Mouse (Mus musculus): ENCODE measurements at regions not wholly inside any gene's neighbourhood (a gene's known extent, or its start where the extent isn't known, plus 50 kb on each side); places are given as distances from the start of the nearest gene placed in this dataset.

DNA sequence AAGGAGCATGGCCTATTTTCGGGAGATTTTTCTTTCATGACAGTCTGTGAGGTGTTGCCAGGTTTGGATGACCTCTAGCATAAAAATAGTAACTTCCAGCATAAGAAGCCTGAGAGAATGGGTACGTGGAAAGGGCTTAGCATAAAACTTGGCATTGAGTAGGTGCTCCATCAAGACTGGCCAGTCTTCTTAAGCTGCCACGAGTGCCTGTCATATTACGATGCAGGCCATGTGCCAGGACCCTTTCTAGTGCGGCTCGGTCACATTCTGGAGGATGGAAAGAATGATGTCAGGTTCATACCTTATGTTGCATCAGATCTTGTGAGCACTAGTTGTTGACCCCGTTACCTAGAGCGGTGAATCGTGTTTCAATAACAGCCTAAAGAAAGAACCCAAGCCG lies 311.0 kb downstream of the Ttll7 start:
- DNase-seq = no peak
- Histone ChIP-seq H3K4me1 (ENCODE audit: control insufficient read depth, insufficient read depth, low read length) (no peaks in the 10 kb centered on the region), H3K4me3 (replicated peaks; ENCODE audit: insufficient read depth, low read depth, low read length) (no peak overlapping the region), H3K27me3 (ENCODE audit: control insufficient read depth, insufficient read depth, low read length) (no peaks in the 10 kb centered on the region), H3K27ac (ENCODE audit: insufficient read depth, low read length) (no peak overlapping the region)
- 43% methylated on average over 10 of the region's 10 CpGs for WGBS
- no peak for TF ChIP-seq POLR2A (IDR thresholded peaks at IDR 0.05; ENCODE audit: borderline replicate concordance, insufficient read depth, low read length)
- TF ChIP-seq CTCF (IDR thresholded peaks at IDR 0.05; ENCODE audit: borderline replicate concordance, insufficient read depth, low read depth, low read length) = no peak

DNA sequence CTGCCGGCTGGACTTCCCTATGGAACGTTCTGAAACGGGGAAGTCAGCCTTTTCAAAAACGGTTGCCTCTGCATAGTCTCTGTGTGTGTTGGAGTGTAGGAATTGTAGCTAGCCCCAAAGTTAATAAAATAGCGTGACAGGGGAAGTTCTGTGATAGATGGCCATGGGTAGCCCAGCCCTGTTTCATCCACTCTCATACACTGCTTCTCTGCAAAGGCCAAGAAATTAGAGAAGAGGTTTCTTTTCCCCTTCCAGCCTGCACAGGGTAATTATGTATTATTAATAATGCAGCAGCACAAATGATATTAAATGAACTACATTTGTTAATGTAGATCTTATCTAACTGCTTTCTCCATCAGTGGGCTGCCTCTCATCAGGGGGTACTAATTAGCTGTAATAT lies 311.4 kb downstream of the Ttll7 start:
- 71% methylated on average over 5 of the region's 5 CpGs for WGBS
- no peak for TF ChIP-seq CTCF (IDR thresholded peaks at IDR 0.05; ENCODE audit: borderline replicate concordance, insufficient read depth, low read depth, low read length)
- no peak for TF ChIP-seq POLR2A (IDR thresholded peaks at IDR 0.05; ENCODE audit: borderline replicate concordance, insufficient read depth, low read length)
- no peaks in the 10 kb centered on the region for H3K27me3 ChIP-seq (ENCODE audit: control insufficient read depth, insufficient read depth, low read length)
- no peaks in the 10 kb centered on the region for H3K4me1 ChIP-seq (ENCODE audit: control insufficient read depth, insufficient read depth, low read length)
- H3K27ac ChIP-seq (ENCODE audit: insufficient read depth, low read length) = no peak overlapping the region
- DNase-seq = no peak
- H3K4me3 ChIP-seq (replicated peaks; ENCODE audit: insufficient read depth, low read depth, low read length) = no peak overlapping the region

DNA sequence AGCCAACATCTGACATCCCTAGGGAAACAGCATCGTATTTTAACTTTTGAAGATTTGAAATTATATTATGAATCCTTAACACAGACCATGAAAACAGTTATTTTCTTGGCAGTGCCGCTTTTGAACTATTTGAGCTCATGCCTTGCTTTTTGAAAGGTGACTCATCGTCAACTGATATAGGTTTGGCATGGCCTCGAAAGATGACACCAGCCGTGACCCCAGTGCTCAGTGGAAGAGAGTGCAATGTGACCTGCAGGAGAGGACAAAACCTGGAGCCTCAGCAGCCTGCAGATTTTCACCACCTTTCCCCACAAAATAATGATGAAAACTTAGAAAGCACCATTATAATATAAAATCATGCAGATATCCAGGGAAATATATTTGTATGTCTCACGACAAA lies 312.8 kb downstream of the Ttll7 start:
- no peak for DNase-seq
- Histone ChIP-seq H3K4me3 (replicated peaks; ENCODE audit: insufficient read depth, low read depth, low read length) (no peak overlapping the region), H3K27ac (ENCODE audit: insufficient read depth, low read length) (no peak overlapping the region), H3K27me3 (ENCODE audit: control insufficient read depth, insufficient read depth, low read length) (no peaks in the 10 kb centered on the region), H3K4me1 (ENCODE audit: control insufficient read depth, insufficient read depth, low read length) (no peaks in the 10 kb centered on the region)
- 94% methylated on average over 6 of the region's 6 CpGs for WGBS
- TF ChIP-seq POLR2A (IDR thresholded peaks at IDR 0.05; ENCODE audit: borderline replicate concordance, insufficient read depth, low read length) = no peak
- no peak for TF ChIP-seq CTCF (IDR thresholded peaks at IDR 0.05; ENCODE audit: borderline replicate concordance, insufficient read depth, low read depth, low read length)

DNA sequence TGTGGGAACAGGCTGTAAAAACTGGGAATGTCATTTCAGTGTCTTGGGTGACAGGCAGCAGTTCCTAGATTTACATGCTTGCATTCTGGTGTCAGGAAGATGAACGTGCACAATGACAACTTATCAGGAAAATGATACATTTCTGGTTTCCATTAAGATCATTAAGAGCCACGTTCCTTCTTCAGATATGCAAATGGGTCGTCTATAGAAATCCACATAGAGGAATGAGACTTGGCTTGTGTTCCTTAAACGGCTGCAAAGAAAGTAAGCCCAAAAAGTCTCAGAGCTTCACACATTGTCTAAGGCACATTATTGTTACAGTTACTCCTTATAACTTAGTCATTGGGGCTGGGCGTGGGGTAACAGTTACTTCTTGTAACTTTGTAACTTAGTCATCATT lies 314.4 kb downstream of the Ttll7 start:
- TF ChIP-seq POLR2A (IDR thresholded peaks at IDR 0.05; ENCODE audit: borderline replicate concordance, insufficient read depth, low read length) (no peak), CTCF (IDR thresholded peaks at IDR 0.05; ENCODE audit: borderline replicate concordance, insufficient read depth, low read depth, low read length) (no peak)
- H3K4me1 ChIP-seq (ENCODE audit: control insufficient read depth, insufficient read depth, low read length) = no peaks in the 10 kb centered on the region
- WGBS = 73% methylated on average over 5 of the region's 5 CpGs
- no peaks in the 10 kb centered on the region for H3K27me3 ChIP-seq (ENCODE audit: control insufficient read depth, insufficient read depth, low read length)
- H3K4me3 ChIP-seq (replicated peaks; ENCODE audit: insufficient read depth, low read depth, low read length) = no peak overlapping the region
- DNase-seq = no peak
- no peak overlapping the region for H3K27ac ChIP-seq (ENCODE audit: insufficient read depth, low read length)

DNA sequence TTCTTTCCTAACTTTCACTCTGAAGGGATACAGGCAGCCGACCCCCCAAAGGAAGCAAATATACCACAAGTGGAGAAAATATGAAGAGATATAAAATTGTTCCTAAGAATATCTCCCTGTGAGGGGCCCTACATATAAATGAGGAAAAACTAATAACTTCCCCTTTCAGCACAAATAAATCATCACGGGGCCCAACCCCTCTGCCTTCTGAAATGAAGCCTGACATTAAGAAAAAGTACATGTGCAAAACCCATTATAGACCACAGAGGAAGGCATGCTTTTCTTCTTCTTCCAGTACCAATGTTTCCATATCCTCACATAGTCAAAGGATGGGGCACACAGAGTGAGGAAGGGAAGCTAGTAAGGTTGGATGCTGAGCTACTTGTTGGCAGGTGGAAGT lies 317.0 kb downstream of the Ttll7 start:
- H3K4me1 ChIP-seq (ENCODE audit: control insufficient read depth, insufficient read depth, low read length) = no peaks in the 10 kb centered on the region
- TF ChIP-seq POLR2A (IDR thresholded peaks at IDR 0.05; ENCODE audit: borderline replicate concordance, insufficient read depth, low read length) (no peak), CTCF (IDR thresholded peaks at IDR 0.05; ENCODE audit: borderline replicate concordance, insufficient read depth, low read depth, low read length) (no peak)
- WGBS = 89% methylated on average over 2 of the region's 2 CpGs
- H3K27me3 ChIP-seq (ENCODE audit: control insufficient read depth, insufficient read depth, low read length) = no peaks in the 10 kb centered on the region
- H3K4me3 ChIP-seq (replicated peaks; ENCODE audit: insufficient read depth, low read depth, low read length) = no peak overlapping the region
- no peak overlapping the region for H3K27ac ChIP-seq (ENCODE audit: insufficient read depth, low read length)
- no peak for DNase-seq

DNA sequence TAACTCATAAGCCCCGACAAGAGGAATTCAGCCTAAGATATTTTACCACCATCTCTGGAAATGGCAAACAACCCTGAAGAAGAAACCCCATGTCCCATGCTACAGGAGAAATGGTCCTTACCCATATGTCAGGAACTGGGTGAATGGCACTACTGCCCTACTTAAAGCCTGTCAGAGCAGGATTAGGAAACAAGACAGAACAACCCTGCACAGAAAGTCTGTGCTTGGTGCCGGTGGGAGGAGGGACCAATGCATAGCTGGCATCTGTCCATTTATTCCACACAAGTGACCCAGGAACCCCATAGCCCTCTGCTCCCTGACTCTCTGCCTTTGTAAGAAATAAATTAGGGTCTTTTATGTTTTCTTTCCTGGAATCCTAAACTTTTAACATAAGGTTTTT lies 317.9 kb downstream of the Ttll7 start:
- no peaks in the 10 kb centered on the region for H3K4me1 ChIP-seq (ENCODE audit: control insufficient read depth, insufficient read depth, low read length)
- no peak overlapping the region for H3K27ac ChIP-seq (ENCODE audit: insufficient read depth, low read length)
- TF ChIP-seq POLR2A (IDR thresholded peaks at IDR 0.05; ENCODE audit: borderline replicate concordance, insufficient read depth, low read length) (no peak), CTCF (IDR thresholded peaks at IDR 0.05; ENCODE audit: borderline replicate concordance, insufficient read depth, low read depth, low read length) (no peak)
- H3K4me3 ChIP-seq (replicated peaks; ENCODE audit: insufficient read depth, low read depth, low read length) = no peak overlapping the region
- WGBS = 65% methylated on average over 2 of the region's 2 CpGs
- no peak for DNase-seq
- H3K27me3 ChIP-seq (ENCODE audit: control insufficient read depth, insufficient read depth, low read length) = no peaks in the 10 kb centered on the region

DNA sequence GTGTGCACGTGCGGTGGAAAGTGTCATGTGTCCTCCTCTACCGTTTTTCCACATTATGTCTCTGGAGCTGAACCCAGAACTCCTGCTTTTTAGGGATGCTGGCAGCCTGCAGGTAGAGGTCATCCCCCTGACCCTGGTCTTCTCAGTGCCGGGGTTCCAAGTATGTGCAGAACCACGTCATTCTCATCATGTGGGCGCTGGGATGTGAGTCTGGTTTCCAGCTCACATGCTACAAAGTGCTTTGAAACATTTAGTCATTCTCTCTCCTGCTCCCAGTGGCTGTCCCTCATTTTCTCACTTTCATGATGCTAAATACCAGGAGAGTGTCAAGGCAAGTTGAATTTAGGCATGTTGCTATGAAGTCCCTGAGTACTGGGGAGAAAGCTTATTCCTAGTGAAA lies 326.6 kb downstream of the Ttll7 start:
- Histone ChIP-seq H3K4me1 (ENCODE audit: control insufficient read depth, insufficient read depth, low read length) (peaks cover 3% of the 10 kb centered on the region), H3K27me3 (ENCODE audit: control insufficient read depth, insufficient read depth, low read length) (no peaks in the 10 kb centered on the region), H3K27ac (ENCODE audit: insufficient read depth, low read length) (no peak overlapping the region), H3K4me3 (replicated peaks; ENCODE audit: insufficient read depth, low read depth, low read length) (no peak overlapping the region)
- no peak for DNase-seq
- TF ChIP-seq POLR2A (IDR thresholded peaks at IDR 0.05; ENCODE audit: borderline replicate concordance, insufficient read depth, low read length) (no peak), CTCF (IDR thresholded peaks at IDR 0.05; ENCODE audit: borderline replicate concordance, insufficient read depth, low read depth, low read length) (no peak)
- 86% methylated on average over 6 of the region's 6 CpGs for WGBS

DNA sequence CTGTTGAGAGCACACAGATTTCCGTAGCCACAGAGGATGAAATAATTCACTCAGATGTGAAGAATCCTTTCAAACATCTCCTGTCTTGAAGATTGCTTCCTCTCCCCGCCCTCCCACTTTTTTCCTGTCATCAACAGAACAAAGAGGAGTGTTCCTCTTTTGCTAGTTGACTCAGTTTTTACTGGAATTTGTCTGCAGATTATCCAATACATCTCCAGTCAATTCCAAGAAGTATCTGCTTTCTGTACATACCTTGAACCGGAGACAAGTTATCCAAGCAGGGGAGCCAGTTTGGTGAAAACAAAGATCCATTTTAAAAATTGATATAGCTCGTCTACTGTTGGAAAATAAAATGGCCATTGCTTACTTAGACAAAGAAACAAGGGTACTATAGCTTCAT lies 328.5 kb downstream of the Ttll7 start:
- no peak overlapping the region for H3K27ac ChIP-seq (ENCODE audit: insufficient read depth, low read length)
- no peak overlapping the region for H3K4me3 ChIP-seq (replicated peaks; ENCODE audit: insufficient read depth, low read depth, low read length)
- WGBS = 92% methylated on average over 4 of the region's 4 CpGs
- TF ChIP-seq POLR2A (IDR thresholded peaks at IDR 0.05; ENCODE audit: borderline replicate concordance, insufficient read depth, low read length) (no peak), CTCF (IDR thresholded peaks at IDR 0.05; ENCODE audit: borderline replicate concordance, insufficient read depth, low read depth, low read length) (no peak)
- no peaks in the 10 kb centered on the region for H3K27me3 ChIP-seq (ENCODE audit: control insufficient read depth, insufficient read depth, low read length)
- no peak for DNase-seq
- H3K4me1 ChIP-seq (ENCODE audit: control insufficient read depth, insufficient read depth, low read length) = peaks cover 3% of the 10 kb centered on the region
